Mouse (Mus musculus): ENCODE results near the gene Tpo. TPM values are rescaled to one million over a fixed set of nuclear protein-coding genes. Genes with fewer than 3 reads are reported as not detected.

Gene Tpo
- total RNA-seq (2021), result not detected

DNA sequence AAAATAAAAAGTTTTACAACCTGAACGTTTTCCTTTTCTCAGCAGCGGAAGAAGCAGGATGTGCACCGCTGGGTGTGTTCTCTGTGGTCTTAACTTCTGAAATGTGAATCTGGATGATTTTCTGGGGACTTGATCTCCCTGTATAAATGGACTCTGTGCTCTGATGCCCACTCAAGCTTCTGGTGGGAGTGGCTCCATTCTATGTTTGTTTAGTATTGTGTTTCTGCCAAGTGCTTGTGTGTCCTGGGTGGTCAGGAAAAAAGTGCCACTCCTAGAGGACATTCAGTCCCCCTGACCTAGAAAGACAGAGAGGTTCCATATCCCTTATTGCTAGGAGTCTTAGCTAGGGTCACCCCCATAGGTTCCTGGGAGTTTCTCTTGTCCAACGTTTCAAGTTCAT lies at the start of gene Tpo:
Tpo (minus strand) TSS at position 101 of the 400 bp plus-strand sequence.
- intact Hi-C loops (cut with DNase I), result no loop called here
- no peak for DNase-seq (ENCODE audit: low spot score)

DNA sequence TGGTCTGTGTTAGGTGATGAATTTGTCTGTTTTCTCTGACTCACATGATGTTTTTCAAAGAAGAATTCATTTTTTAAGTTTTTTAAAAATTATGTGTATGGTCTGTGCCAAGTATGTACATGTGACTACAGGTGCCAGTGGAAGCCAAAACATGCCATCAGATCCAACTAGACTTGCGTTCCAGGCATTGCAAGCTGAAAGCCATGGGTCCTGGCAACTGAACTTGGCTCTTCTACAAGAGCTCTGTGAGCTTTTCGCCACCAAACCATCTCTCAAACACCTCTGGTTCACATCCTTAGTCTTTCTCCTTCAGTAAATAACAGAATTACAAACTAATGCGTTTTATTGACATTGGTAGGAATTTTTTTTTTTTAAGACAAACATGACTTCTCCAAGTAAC lies 49.3 kb upstream of the Tpo start:
- DNase-seq (ENCODE audit: low spot score), result no peak
- intact Hi-C loops (cut with DNase I), result no loop called here

- no peak for DNase-seq (ENCODE audit: low spot score)
- intact Hi-C loops (cut with DNase I), result no loop called here
Measured at GRCm38 (mm10) chr12:30179623-30180022, 47.2 kb upstream of the Tpo start.

- intact Hi-C loops (cut with DNase I), result no loop called here
- DNase-seq (ENCODE audit: low spot score), result no peak
Measured at GRCm38 (mm10) chr12:30177966-30178365, 45.5 kb upstream of the Tpo start.

GRCm38 (mm10) chr12:30177529-30177928 lies 45.1 kb upstream of the Tpo start:
- intact Hi-C loops (cut with DNase I), result no loop called here
- no peak for DNase-seq (ENCODE audit: low spot score)

DNA sequence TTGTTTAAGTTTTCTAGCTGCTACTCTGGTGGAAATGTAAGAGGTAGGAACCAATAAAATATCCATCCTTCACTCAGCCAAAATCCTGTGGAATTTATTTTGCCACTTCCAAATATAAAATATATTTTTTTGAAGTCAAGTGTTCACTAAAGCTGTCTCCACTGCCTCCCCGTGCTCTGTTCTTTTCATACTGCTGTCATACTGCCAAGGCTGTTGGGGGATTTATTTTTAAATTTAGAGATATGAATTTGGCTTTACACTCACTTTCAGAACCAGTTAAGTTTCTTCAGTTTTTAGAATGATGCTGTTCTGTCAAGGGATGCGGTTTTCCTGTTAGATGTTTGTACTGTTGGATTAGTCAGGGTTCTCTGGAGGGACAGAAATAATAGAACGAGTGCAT lies 36.1 kb upstream of the Tpo start:
- intact Hi-C loops (cut with DNase I), result no loop called here
- DNase-seq (ENCODE audit: low spot score), result no peak

- intact Hi-C loops (cut with DNase I), result no loop called here
- DNase-seq (ENCODE audit: low spot score), result no peak
Measured at GRCm38 (mm10) chr12:30164538-30164937, 32.1 kb upstream of the Tpo start.

GRCm38 (mm10) chr12:30164005-30164404 lies 31.6 kb upstream of the Tpo start:
- intact Hi-C loops (cut with DNase I), result no loop called here
- DNase-seq (ENCODE audit: low spot score), result no peak

GRCm38 (mm10) chr12:30161731-30162406 lies 29.4 kb upstream of the Tpo start:
- DNase-seq (ENCODE audit: low spot score), result no peak
- intact Hi-C loops (cut with DNase I), result no loop called here

GRCm38 (mm10) chr12:30160475-30160874 lies 28.1 kb upstream of the Tpo start:
- intact Hi-C loops (cut with DNase I), result no loop called here
- DNase-seq (ENCODE audit: low spot score), result peak; percentile 3

GRCm38 (mm10) chr12:30159788-30160187 lies 27.4 kb upstream of the Tpo start:
- no peak for DNase-seq (ENCODE audit: low spot score)
- intact Hi-C loops (cut with DNase I), result no loop called here

GRCm38 (mm10) chr12:30154079-30154673 lies 21.8 kb upstream of the Tpo start:
- no peak for DNase-seq (ENCODE audit: low spot score)
- intact Hi-C loops (cut with DNase I), result no loop called here

GRCm38 (mm10) chr12:30142085-30142484 lies 9.7 kb upstream of the Tpo start:
- no peak for DNase-seq (ENCODE audit: low spot score)
- intact Hi-C loops (cut with DNase I), result no loop called here

- no peak for DNase-seq (ENCODE audit: low spot score)
- intact Hi-C loops (cut with DNase I), result loop anchor here (2.0 to 5.0 kb wide), 2 partner anchors 79 to 448 kb away; no protein-coding TSS in a partner anchor
Measured at GRCm38 (mm10) chr12:30129411-30129716, 3.1 kb downstream of the Tpo start.

DNA sequence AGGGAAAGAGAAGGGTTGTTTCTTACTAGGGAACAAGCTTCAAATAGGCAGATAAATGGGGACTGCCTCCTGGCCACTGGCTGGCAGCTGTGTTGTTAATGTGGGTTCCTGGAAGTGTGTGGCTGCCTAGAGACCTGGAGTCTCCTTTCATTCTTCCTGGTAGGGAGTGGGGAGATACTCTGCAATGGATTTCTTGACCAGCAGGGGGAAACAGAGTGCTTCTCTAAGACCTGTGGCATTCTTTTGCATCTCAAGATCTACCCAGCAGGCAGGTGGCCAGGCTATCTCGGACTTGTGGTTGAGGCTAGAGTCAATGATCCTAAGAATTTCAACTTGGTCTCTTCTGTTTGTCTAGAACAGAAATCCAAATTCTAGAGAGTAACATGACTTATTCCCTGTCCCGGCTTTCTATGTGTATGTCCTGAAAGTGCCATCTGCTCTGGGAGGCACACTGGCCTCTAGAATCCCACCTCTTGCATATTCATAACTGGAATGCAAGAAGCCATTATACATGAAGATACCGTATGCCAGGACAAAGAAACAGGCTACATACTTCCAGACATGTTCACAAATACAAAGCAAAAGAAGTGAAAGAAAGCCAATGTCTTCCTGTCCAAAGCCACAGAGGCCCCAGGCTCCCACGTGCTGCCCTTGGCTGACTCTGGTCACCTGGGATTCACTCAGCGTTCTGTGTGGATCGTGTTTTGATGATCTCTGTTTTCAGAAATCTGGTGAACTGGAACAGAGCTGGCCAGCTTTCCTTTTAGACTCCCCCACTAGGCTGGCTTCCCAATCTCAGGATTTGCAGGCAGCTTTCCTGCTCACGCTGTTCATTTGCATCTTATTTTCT lies 3.6 kb downstream of the Tpo start:
- intact Hi-C loops (cut with DNase I), result loop anchor here (1.0 to 5.0 kb wide), 3 partner anchors 78 to 449 kb away; no protein-coding TSS in a partner anchor
- peak; percentile 31 for DNase-seq (ENCODE audit: low spot score)

DNA sequence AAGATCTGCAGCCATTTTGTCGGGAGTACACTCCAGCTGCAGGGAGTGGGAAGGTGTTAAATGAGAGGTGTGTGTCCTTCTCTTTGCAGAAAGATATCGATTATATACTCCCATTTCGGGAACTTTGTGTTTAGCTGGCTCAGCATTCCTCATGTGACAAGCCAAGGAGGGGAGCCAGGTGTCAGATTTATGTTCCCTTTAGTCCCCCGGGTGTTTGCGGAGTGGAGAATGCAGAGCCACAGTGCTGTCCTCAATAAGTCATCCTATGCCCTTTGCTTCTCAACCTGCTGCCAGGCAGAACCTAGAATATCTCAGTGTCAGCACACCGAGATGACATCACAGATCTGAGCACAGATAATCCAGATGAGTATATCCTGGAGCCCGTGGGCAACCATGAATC lies 10.1 kb downstream of the Tpo start:
- intact Hi-C loops (cut with DNase I), result no loop called here
- no peak for DNase-seq (ENCODE audit: low spot score)

DNA sequence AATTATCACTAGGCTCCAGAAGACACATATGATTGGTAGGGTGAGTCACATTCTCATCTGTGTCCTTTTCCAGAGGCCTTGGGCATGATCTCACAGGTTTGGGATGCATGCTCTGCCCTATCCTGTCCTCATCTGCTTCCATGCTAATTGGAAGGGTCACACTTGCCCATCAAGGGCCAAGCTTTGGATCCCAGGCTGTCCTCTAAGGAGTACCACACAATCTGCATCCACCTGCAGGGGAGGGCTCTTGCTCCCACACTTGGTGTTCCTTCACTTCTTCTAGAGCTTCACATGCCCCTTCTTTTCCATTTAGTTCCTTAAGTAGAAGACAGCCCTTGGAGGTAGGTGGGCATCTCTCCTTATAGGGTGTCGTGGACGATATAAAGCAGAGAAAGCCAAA lies 20.2 kb downstream of the Tpo start:
- no peak for DNase-seq (ENCODE audit: low spot score)
- intact Hi-C loops (cut with DNase I), result no loop called here

DNA sequence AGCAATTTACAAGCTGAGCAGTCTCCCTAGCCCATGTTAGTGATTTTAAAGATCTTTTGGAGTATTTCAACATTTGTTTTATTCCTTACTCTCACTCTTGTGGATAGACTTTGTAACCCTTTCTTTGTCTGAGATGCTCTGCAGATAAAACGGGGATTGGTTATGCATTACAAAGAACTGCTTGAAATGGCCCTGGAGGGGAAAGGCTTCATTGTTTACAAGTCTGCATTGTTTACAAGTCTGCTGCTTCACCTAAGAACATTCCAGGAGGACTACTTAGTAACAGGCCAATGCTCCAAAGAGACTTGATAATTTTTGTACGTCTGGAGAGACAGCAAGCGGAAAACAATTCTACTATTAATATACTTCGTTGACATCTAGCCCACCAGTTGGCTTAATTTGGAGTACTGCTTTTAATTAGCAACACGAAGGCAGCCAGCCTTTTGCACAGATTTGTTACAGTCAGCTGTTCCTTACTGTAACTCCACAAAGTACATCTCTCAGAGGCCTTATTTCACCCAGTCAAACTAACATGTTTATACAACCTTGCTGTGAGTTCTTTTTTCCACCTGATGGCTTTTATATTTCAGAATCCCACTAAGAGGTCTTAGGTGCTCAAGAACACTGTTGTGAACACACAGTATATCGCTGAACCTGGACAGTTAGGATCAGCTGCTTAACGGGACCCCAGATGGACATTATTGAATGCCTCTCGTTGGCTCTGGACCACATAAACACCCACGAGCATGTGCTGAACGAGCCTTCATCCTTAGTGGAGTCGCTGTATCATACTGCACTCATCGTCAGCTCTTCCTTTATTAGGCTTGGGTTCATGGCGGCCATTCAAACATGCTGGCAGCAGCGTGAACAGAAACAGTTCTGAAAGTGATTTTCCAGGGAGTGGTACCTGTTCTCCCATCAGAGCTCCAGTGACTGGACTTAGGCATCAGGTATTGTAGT lies 22.5 kb downstream of the Tpo start:
- intact Hi-C loops (cut with DNase I), result no loop called here
- DNase-seq (ENCODE audit: low spot score), result no peak

GRCm38 (mm10) chr12:30102891-30103565 lies 29.4 kb downstream of the Tpo start:
- no peak for DNase-seq (ENCODE audit: low spot score)
- intact Hi-C loops (cut with DNase I), result no loop called here
